Mouse (Mus musculus): ENCODE data around the gene Susd3. TPM values are rescaled to one million over a fixed set of nuclear protein-coding genes. Genes with fewer than 3 reads are reported as not detected.

Susd3 gene
- polyA plus RNA-seq, 1 experiment from 2014 or later, result 1.3 TPM

- ATAC-seq (replicated peaks; ENCODE audit: insufficient number of reproducible peaks, low FRiP score, low TSS enrichment, low read depth) (no peak), DNase-seq (ENCODE audit: low spot score) (no peak)
- H3K9me3 ChIP-seq (replicated peaks; ENCODE audit: control insufficient read depth, low read length), result no peaks in the 10 kb centered on the region
- H3K4me1 ChIP-seq (ENCODE audit: control insufficient read depth, insufficient read depth, low read length), result no peaks in the 10 kb centered on the region
- H3K27ac ChIP-seq (replicated peaks; ENCODE audit: low read depth, low read length), result no peak overlapping the region
- H3K36me3 ChIP-seq (replicated peaks; ENCODE audit: control insufficient read depth, insufficient read depth, low read depth, low read length), result no peaks in the 10 kb centered on the region; the same call in 1 of the 2 replicates
- 94% methylated on average over 13 of the region's 13 CpGs for WGBS
- H3K4me2 ChIP-seq (ENCODE audit: low read depth, low read length), result no peak overlapping the region
- no peak overlapping the region for H3K9ac ChIP-seq (replicated peaks; ENCODE audit: low read length)
- H3K27me3 ChIP-seq (ENCODE audit: control insufficient read depth, insufficient read depth, low read length), result no peaks in the 10 kb centered on the region
- H3K4me3 ChIP-seq (ENCODE audit: low read depth, low read length), result no peak overlapping the region
Measured at GRCm38 (mm10) chr13:49194811-49195210, 53.7 kb downstream of the Susd3 start.

GRCm38 (mm10) chr13:49193650-49194049 is 54.9 kb downstream of the Susd3 start:
- Histone ChIP-seq H3K27ac (replicated peaks; ENCODE audit: low read depth, low read length) (no peak overlapping the region), H3K9ac (replicated peaks; ENCODE audit: low read length) (no peak overlapping the region), H3K4me2 (ENCODE audit: low read depth, low read length) (no peak overlapping the region), H3K36me3 (replicated peaks; ENCODE audit: control insufficient read depth, insufficient read depth, low read depth, low read length) (no peaks in the 10 kb centered on the region; the same call in 1 of the 2 replicates), H3K9me3 (replicated peaks; ENCODE audit: control insufficient read depth, low read length) (no peaks in the 10 kb centered on the region), H3K4me3 (ENCODE audit: low read depth, low read length) (no peak overlapping the region), H3K27me3 (ENCODE audit: control insufficient read depth, insufficient read depth, low read length) (no peaks in the 10 kb centered on the region), H3K4me1 (ENCODE audit: control insufficient read depth, insufficient read depth, low read length) (0 out of 2 replicates have a peak, but pooled peaks cover 2% of the 10 kb centered on the region)
- DNase-seq (ENCODE audit: low spot score) (no peak), ATAC-seq (replicated peaks; ENCODE audit: insufficient number of reproducible peaks, low FRiP score, low TSS enrichment, low read depth) (no peak)
- WGBS, result 92% methylated on average over 17 of the region's 17 CpGs

- H3K27me3 ChIP-seq (ENCODE audit: control insufficient read depth, insufficient read depth, low read length), result no peaks in the 10 kb centered on the region
- H3K27ac ChIP-seq (replicated peaks; ENCODE audit: low read depth, low read length), result no peak overlapping the region
- no peak overlapping the region for H3K4me2 ChIP-seq (ENCODE audit: low read depth, low read length)
- no peak for DNase-seq (ENCODE audit: low spot score)
- no peaks in the 10 kb centered on the region; the same call in 1 of the 2 replicates for H3K36me3 ChIP-seq (replicated peaks; ENCODE audit: control insufficient read depth, insufficient read depth, low read depth, low read length)
- H3K9ac ChIP-seq (replicated peaks; ENCODE audit: low read length), result no peak overlapping the region
- no peak for ATAC-seq (replicated peaks; ENCODE audit: insufficient number of reproducible peaks, low FRiP score, low TSS enrichment, low read depth)
- H3K4me3 ChIP-seq (ENCODE audit: low read depth, low read length), result no peak overlapping the region
- 0 out of 2 replicates have a peak, but pooled peaks cover 2% of the 10 kb centered on the region for H3K4me1 ChIP-seq (ENCODE audit: control insufficient read depth, insufficient read depth, low read length)
- no peaks in the 10 kb centered on the region for H3K9me3 ChIP-seq (replicated peaks; ENCODE audit: control insufficient read depth, low read length)
- 77% methylated on average over 16 of the region's 16 CpGs for WGBS
Measured at GRCm38 (mm10) chr13:49192156-49192855, 56.2 kb downstream of the Susd3 start.

- Histone ChIP-seq H3K27ac (replicated peaks; ENCODE audit: low read depth, low read length) (no peak overlapping the region), H3K4me2 (ENCODE audit: low read depth, low read length) (no peak overlapping the region), H3K9ac (replicated peaks; ENCODE audit: low read length) (no peak overlapping the region), H3K36me3 (replicated peaks; ENCODE audit: control insufficient read depth, insufficient read depth, low read depth, low read length) (no peaks in the 10 kb centered on the region; the same call in 1 of the 2 replicates), H3K4me1 (ENCODE audit: control insufficient read depth, insufficient read depth, low read length) (0 out of 2 replicates have a peak, but pooled peaks cover 2% of the 10 kb centered on the region), H3K27me3 (ENCODE audit: control insufficient read depth, insufficient read depth, low read length) (no peaks in the 10 kb centered on the region), H3K9me3 (replicated peaks; ENCODE audit: control insufficient read depth, low read length) (no peaks in the 10 kb centered on the region), H3K4me3 (ENCODE audit: low read depth, low read length) (no peak overlapping the region)
- DNase-seq (ENCODE audit: low spot score), result no peak
- WGBS, result 71% methylated on average over 5 of the region's 5 CpGs
- no peak for ATAC-seq (replicated peaks; ENCODE audit: insufficient number of reproducible peaks, low FRiP score, low TSS enrichment, low read depth)
Measured at GRCm38 (mm10) chr13:49191673-49192035, 56.9 kb downstream of the Susd3 start.

- no peak for DNase-seq (ENCODE audit: low spot score)
- H3K4me3 ChIP-seq (ENCODE audit: low read depth, low read length), result no peak overlapping the region
- no peak overlapping the region for H3K27ac ChIP-seq (replicated peaks; ENCODE audit: low read depth, low read length)
- H3K27me3 ChIP-seq (ENCODE audit: control insufficient read depth, insufficient read depth, low read length), result no peaks in the 10 kb centered on the region
- ATAC-seq (replicated peaks; ENCODE audit: insufficient number of reproducible peaks, low FRiP score, low TSS enrichment, low read depth), result no peak
- no peaks in the 10 kb centered on the region; the same call in 1 of the 2 replicates for H3K36me3 ChIP-seq (replicated peaks; ENCODE audit: control insufficient read depth, insufficient read depth, low read depth, low read length)
- H3K9me3 ChIP-seq (replicated peaks; ENCODE audit: control insufficient read depth, low read length), result no peaks in the 10 kb centered on the region
- 77% methylated on average over 7 of the region's 7 CpGs for WGBS
- no peak overlapping the region; the same call in 1 of the 2 replicates for H3K9ac ChIP-seq (replicated peaks; ENCODE audit: low read length)
- no peak overlapping the region for H3K4me2 ChIP-seq (ENCODE audit: low read depth, low read length)
- H3K4me1 ChIP-seq (ENCODE audit: control insufficient read depth, insufficient read depth, low read length), result 0 out of 2 replicates have a peak, but pooled peaks cover 2% of the 10 kb centered on the region
Measured at GRCm38 (mm10) chr13:49190876-49191672, 57.4 kb downstream of the Susd3 start.

- H3K27ac ChIP-seq (replicated peaks; ENCODE audit: low read depth, low read length), result no peak overlapping the region
- ATAC-seq (replicated peaks; ENCODE audit: insufficient number of reproducible peaks, low FRiP score, low TSS enrichment, low read depth) (no peak), DNase-seq (ENCODE audit: low spot score) (no peak)
- H3K9ac ChIP-seq (replicated peaks; ENCODE audit: low read length), result no peak overlapping the region
- H3K27me3 ChIP-seq (ENCODE audit: control insufficient read depth, insufficient read depth, low read length), result no peaks in the 10 kb centered on the region
- H3K4me2 ChIP-seq (ENCODE audit: low read depth, low read length), result no peak overlapping the region
- H3K4me3 ChIP-seq (ENCODE audit: low read depth, low read length), result no peak overlapping the region
- no peaks in the 10 kb centered on the region for H3K36me3 ChIP-seq (replicated peaks; ENCODE audit: control insufficient read depth, insufficient read depth, low read depth, low read length)
- H3K4me1 ChIP-seq (ENCODE audit: control insufficient read depth, insufficient read depth, low read length), result 0 out of 2 replicates have a peak, but pooled peaks cover 2% of the 10 kb centered on the region
- 68% methylated on average over 12 of the region's 12 CpGs for WGBS
- no peaks in the 10 kb centered on the region for H3K9me3 ChIP-seq (replicated peaks; ENCODE audit: control insufficient read depth, low read length)
Measured at GRCm38 (mm10) chr13:49189970-49190870, 58.3 kb downstream of the Susd3 start.

- 0 out of 2 replicates have a peak, but pooled peaks cover 2% of the 10 kb centered on the region for H3K4me1 ChIP-seq (ENCODE audit: control insufficient read depth, insufficient read depth, low read length)
- WGBS, result 44% methylated on average over 2 of the region's 2 CpGs
Measured at GRCm38 (mm10) chr13:49188966-49189360, 59.5 kb downstream of the Susd3 start.

More at GRCm38 (mm10) chr13:49188966-49189360, 59.5 kb downstream of the Susd3 start:
- Histone ChIP-seq H3K4me3 (ENCODE audit: low read depth, low read length) (no peak overlapping the region), H3K27me3 (ENCODE audit: control insufficient read depth, insufficient read depth, low read length) (no peaks in the 10 kb centered on the region), H3K36me3 (replicated peaks; ENCODE audit: control insufficient read depth, insufficient read depth, low read depth, low read length) (no peaks in the 10 kb centered on the region), H3K27ac (replicated peaks; ENCODE audit: low read depth, low read length) (no peak overlapping the region), H3K4me2 (ENCODE audit: low read depth, low read length) (no peak overlapping the region), H3K9me3 (replicated peaks; ENCODE audit: control insufficient read depth, low read length) (no peaks in the 10 kb centered on the region), H3K9ac (replicated peaks; ENCODE audit: low read length) (no peak overlapping the region)
- ATAC-seq (replicated peaks; ENCODE audit: insufficient number of reproducible peaks, low FRiP score, low TSS enrichment, low read depth), result no peak
- DNase-seq (ENCODE audit: low spot score), result no peak
